ENCODE assay signal across 12 mouse cellular contexts in the genomic region with DNA sequence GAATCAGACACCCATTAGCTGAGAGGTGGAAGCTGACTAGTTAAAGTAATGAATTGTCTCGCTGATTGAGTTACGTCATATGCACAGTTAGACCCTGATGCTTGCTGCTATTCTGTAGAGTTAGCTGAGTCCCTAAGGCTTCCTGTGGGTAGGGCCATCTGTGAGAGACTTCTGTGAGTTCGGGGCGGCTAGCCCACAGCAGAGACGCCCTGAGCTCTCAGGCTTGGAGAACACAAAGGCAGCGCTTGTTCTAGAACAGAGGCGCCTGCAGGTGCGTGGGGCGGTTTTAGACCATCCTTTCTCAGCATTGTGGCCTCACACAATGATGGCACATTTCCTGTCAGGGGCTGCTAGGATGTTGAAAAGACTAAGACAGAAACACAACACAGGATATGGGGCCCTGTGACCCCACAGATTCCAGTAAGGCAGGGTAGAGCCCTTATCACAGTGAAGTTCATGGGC.
A peak's percentile ranks its signal among the peaks of the same experiment; 100 is the strongest.
DNase-seq lines count a peak whose midpoint lies in the region; ATAC-seq lines count a peak whose summit lies in the region.
"Had no signal": no experiment of that assay in that cellular context is flagged by ENCODE, and none has a peak within 500 bp of the region (broad histone marks: within the 10 kb centered on the region; RNA-seq: fewer than 3 reads in every experiment).

No protein-coding gene starts in this region.

- H3K4me1 ChIP-seq in lung, embryonic 15.5 days, result peaks cover 22% of the 10 kb centered on the region
- H3K4me1 ChIP-seq in megakaryocyte, embryonic 14.5 days, result peaks cover 55% of the 10 kb centered on the region
- peaks cover 10% of the 10 kb centered on the region; the same call in 1 of the 2 replicates for H3K4me1 ChIP-seq in midbrain, embryonic 14.5 days (ENCODE audit: control insufficient read depth, insufficient read depth, low read length)

- no peak overlapping the region for H3K4me3 ChIP-seq in lung, embryonic 15.5 days
- H3K4me3 ChIP-seq in megakaryocyte, embryonic 14.5 days (replicated peaks), result peak overlapping the region; percentile 80
- no peak overlapping the region for H3K4me3 ChIP-seq in midbrain, embryonic 14.5 days (replicated peaks; ENCODE audit: low read depth, low read length)

- peak; percentile 57 for DNase-seq in gastrocnemius, postnatal 25 days
- DNase-seq in gastrocnemius, postnatal 36 days, result no peak
- DNase-seq in lung, adult 18-20 months, result no peak
- DNase-seq in thymus, postnatal 36 days, result peak; percentile 85 to 94
- no peak for DNase-seq in midbrain, embryonic 14.5 days
- DNase-seq: adrenal gland, adult 8-10 months; cerebellum, postnatal 25 days; right cerebral cortex, postnatal 4 days had no signal

- H3K27ac ChIP-seq in lung, embryonic 15.5 days, result peak overlapping the region; percentile 45; the same call in 1 of the 2 replicates
- H3K27ac ChIP-seq in midbrain, embryonic 14.5 days (replicated peaks; ENCODE audit: low read depth, low read length), result no peak overlapping the region; the same call in 1 of the 2 replicates

- no peak overlapping the region for H3K4me2 ChIP-seq in lung, embryonic 15.5 days
- no peak overlapping the region for H3K4me2 ChIP-seq in midbrain, embryonic 14.5 days (ENCODE audit: low read length)

- WGBS in lung, embryonic 15.5 days, result 61% methylated on average over 9 of the region's 9 CpGs
- WGBS in midbrain, embryonic 14.5 days, result 74% methylated on average over 9 of the region's 9 CpGs

- 0 out of 2 replicates have a peak, but pooled peaks have one; percentile 10 for ATAC-seq in lung, embryonic 15.5 days (ENCODE audit: borderline replicate concordance, extremely low read depth, low FRiP score, low TSS enrichment)
- no peak for ATAC-seq in megakaryocyte-erythroid progenitor cell, adult 5-6 weeks (replicated peaks; ENCODE audit: low FRiP score, low TSS enrichment, poor library complexity, severe bottlenecking)
- no peak for ATAC-seq in midbrain, embryonic 14.5 days (ENCODE audit: low FRiP score, low TSS enrichment)
- ATAC-seq: intestine, embryonic 16.5 days had no signal

- H3K36me3 ChIP-seq in lung, embryonic 15.5 days, result no peaks in the 10 kb centered on the region
- H3K36me3 ChIP-seq in megakaryocyte, embryonic 14.5 days (replicated peaks; ENCODE audit: low read length), result no peaks in the 10 kb centered on the region
- no peaks in the 10 kb centered on the region for H3K36me3 ChIP-seq in midbrain, embryonic 14.5 days (ENCODE audit: control insufficient read depth, insufficient read depth, low read length)

- H3K9ac ChIP-seq in lung, embryonic 15.5 days, result no peak overlapping the region
- no peak overlapping the region for H3K9ac ChIP-seq in midbrain, embryonic 14.5 days (replicated peaks; ENCODE audit: low read length)

- H3K9me3 ChIP-seq in lung, embryonic 15.5 days, result no peaks in the 10 kb centered on the region
- H3K9me3 ChIP-seq in megakaryocyte, embryonic 14.5 days, result no peaks in the 10 kb centered on the region
- no peaks in the 10 kb centered on the region for H3K9me3 ChIP-seq in midbrain, embryonic 14.5 days (ENCODE audit: control insufficient read depth, low read length)

- intact Hi-C loops in gastrocnemius, postnatal 36 days (cut with DNase I), result no loop called here

- no peaks in the 10 kb centered on the region for H3K27me3 ChIP-seq in lung, embryonic 15.5 days
- H3K27me3 ChIP-seq in megakaryocyte, embryonic 14.5 days (replicated peaks), result peaks cover 33% of the 10 kb centered on the region
- no peaks in the 10 kb centered on the region for H3K27me3 ChIP-seq in midbrain, embryonic 14.5 days (ENCODE audit: control insufficient read depth, insufficient read depth, low read length)

Comparison
In these comparisons a context has a peak if more than half of its experiments do, and no peak if none do; other contexts are left out.
1. DNase-seq: peak in gastrocnemius, postnatal 25 days (single experiment) and thymus, postnatal 36 days (2 of 2); none in gastrocnemius, postnatal 36 days (0 of 2), lung, adult 18-20 months (0 of 2) and midbrain, embryonic 14.5 days (single experiment).